Mouse (Mus musculus) myocyte (in vitro differentiated cells): ENCODE measurements around the gene Cant1. TPM values are rescaled to one million over a fixed set of nuclear protein-coding genes. Genes with fewer than 3 reads are reported as not detected.

ENCODE experiments used
- H3K27me3 ChIP-seq: one replicate; pipeline ENCODE4 v1.6.1; 2011; ENCODE audit not compliant: control insufficient read depth, insufficient read depth, insufficient read length
- H3K36me3 ChIP-seq: one replicate; pipeline ENCODE4 v1.6.1; 2011; ENCODE audit not compliant: control insufficient read depth, insufficient read depth
- H3K4me2 ChIP-seq: one replicate; pipeline ENCODE4 v1.6.1; 2011; ENCODE audit warnings: low read depth, control low read depth
- H3K4me3 ChIP-seq: one replicate; pipeline ENCODE4 v1.5.1; 2011; ENCODE audit warnings: mild to moderate bottlenecking, control low read depth, moderate library complexity
- H3K79me2 ChIP-seq: one replicate; pipeline ENCODE4 v1.6.1; 2011; ENCODE audit not compliant: control insufficient read depth, insufficient read depth
- H3ac ChIP-seq: one replicate; pipeline ENCODE4 v1.6.1; 2011; ENCODE audit not compliant: control insufficient read depth, insufficient read length
- CEBPB ChIP-seq: IDR thresholded peaks from 2 replicates; pipeline ENCODE4 v1.6.1; 2011; ENCODE audit warnings: mild to moderate bottlenecking, moderate library complexity; ENCODE audit not compliant: poor library complexity, insufficient read depth, severe bottlenecking
- E2F4 ChIP-seq: IDR thresholded peaks from one replicate; pipeline ENCODE4 v1.6.1; 2011; ENCODE audit warnings: mild to moderate bottlenecking, control low read depth, moderate library complexity; ENCODE audit not compliant: insufficient read depth
- MAX ChIP-seq: IDR thresholded peaks from one replicate; pipeline ENCODE4 v1.6.1; 2011; ENCODE audit warnings: low read depth, mild to moderate bottlenecking, control low read depth
- MYOD1 ChIP-seq, 3 experiments: IDR thresholded peaks; one replicate each; pipeline ENCODE4 v1.6.1; 2011; ENCODE audit warnings: control low read depth in 2 of 3, low read depth in 2 of 3, mild to moderate bottlenecking in 2 of 3, moderate library complexity in 1 of 3; ENCODE audit not compliant: insufficient read length in 2 of 3, control insufficient read depth in 1 of 3
- MYOG ChIP-seq, 3 experiments: IDR thresholded peaks; one replicate each; pipeline ENCODE4 v1.6.1; 2011; ENCODE audit warnings: control low read depth in 2 of 3, low read depth in 2 of 3, mild to moderate bottlenecking in 2 of 3; ENCODE audit not compliant: insufficient read length in 2 of 3, control insufficient read depth in 1 of 3, insufficient read depth in 1 of 3
- POLR2A ChIP-seq: IDR thresholded peaks from one replicate; pipeline ENCODE4 v1.6.1; 2011; ENCODE audit warnings: low read depth, mild to moderate bottlenecking, control low read depth, moderate library complexity; ENCODE audit not compliant: insufficient read length
- POLR2AphosphoS2 ChIP-seq: IDR thresholded peaks from one replicate; pipeline ENCODE4 v1.6.1; 2011; ENCODE audit warnings: low read depth, control low read depth; ENCODE audit not compliant: insufficient read length
- REST ChIP-seq: IDR thresholded peaks from one replicate; pipeline ENCODE4 v1.6.1; 2011; ENCODE audit warnings: mild to moderate bottlenecking, control low read depth, moderate library complexity; ENCODE audit not compliant: insufficient read depth, insufficient read length
- SRF ChIP-seq: IDR thresholded peaks from one replicate; pipeline ENCODE4 v1.6.1; 2011; ENCODE audit warnings: low read depth; ENCODE audit not compliant: control insufficient read depth, insufficient read length
- TCF12 ChIP-seq: IDR thresholded peaks from one replicate; pipeline ENCODE4 v1.6.1; 2011; ENCODE audit warnings: mild to moderate bottlenecking, control low read depth; ENCODE audit not compliant: poor library complexity, insufficient read depth, severe bottlenecking
- TCF3 ChIP-seq: IDR thresholded peaks from one replicate; pipeline ENCODE4 v1.6.1; 2011; ENCODE audit warnings: low read depth, control low read depth; ENCODE audit not compliant: insufficient read length
- USF1 ChIP-seq: IDR thresholded peaks from one replicate; pipeline ENCODE4 v1.6.1; 2011; ENCODE audit warnings: low read depth, mild to moderate bottlenecking, control low read depth, moderate library complexity
- polyA plus RNA-seq: library from polyadenylated mRNA; unstranded; fragments of >200 nt; fragmentation: generic; extraction: Trizol; gene quantifications from one replicate; pipeline ENCODE4 v1.2.1, GENCODE M21; 2012; ENCODE audit warnings: missing spikeins

The Cant1 gene
- polyA plus RNA-seq, 1 experiment, result 33.7 TPM

GRCm38 (mm10) chr11:118417496-118417895 lies 1.4 kb downstream of the Cant1 start:
- TF ChIP-seq CEBPB (no peak), SRF (no peak), REST (no peak), MAX (no peak), TCF3 (no peak), POLR2AphosphoS2 (no peak)
- peak overlapping the region; percentile 58 for H3K4me3 ChIP-seq

GRCm38 (mm10) chr11:118416046-118416445 lies 2.8 kb downstream of the Cant1 start:
- peaks cover 12% of the 10 kb centered on the region for H3K79me2 ChIP-seq
- TF ChIP-seq MYOD1 (IDR thresholded peaks at IDR 0.05; ENCODE audit: control insufficient read depth in 1 of 3, insufficient read length in 2 of 3, low read depth in 2 of 3), result no peak
- TF ChIP-seq SRF, result no peak
- no peak for TF ChIP-seq MAX
- TF ChIP-seq TCF12, result no peak
- no peak for TF ChIP-seq POLR2A
- no peak for TF ChIP-seq CEBPB
- TF ChIP-seq E2F4, result no peak
- no peak for TF ChIP-seq MYOG (IDR thresholded peaks at IDR 0.05; ENCODE audit: control insufficient read depth in 1 of 3, insufficient read depth in 1 of 3, insufficient read length in 2 of 3, low read depth in 2 of 3)
- TF ChIP-seq POLR2AphosphoS2, result no peak
- TF ChIP-seq TCF3, result no peak
- TF ChIP-seq USF1, result no peak
- no peak for TF ChIP-seq REST
- H3K36me3 ChIP-seq, result no peaks in the 10 kb centered on the region

More at GRCm38 (mm10) chr11:118417496-118417895, 1.4 kb downstream of the Cant1 start:
- no peaks in the 10 kb centered on the region for H3K36me3 ChIP-seq
- H3K4me2 ChIP-seq, result peak overlapping the region; percentile 90
- no peak overlapping the region for H3ac ChIP-seq
- no peaks in the 10 kb centered on the region for H3K27me3 ChIP-seq
- peaks cover 12% of the 10 kb centered on the region for H3K79me2 ChIP-seq

GRCm38 (mm10) chr11:118415630-118416029 lies 3.3 kb downstream of the Cant1 start:
- H3K4me3 ChIP-seq, result no peak overlapping the region
- H3K27me3 ChIP-seq, result no peaks in the 10 kb centered on the region
- H3ac ChIP-seq, result no peak overlapping the region
- H3K4me2 ChIP-seq, result no peak overlapping the region
- TF ChIP-seq TCF3 (no peak), MYOD1 (IDR thresholded peaks at IDR 0.05; ENCODE audit: control insufficient read depth in 1 of 3, insufficient read length in 2 of 3, low read depth in 2 of 3) (no peak), POLR2AphosphoS2 (no peak), USF1 (no peak), SRF (no peak), TCF12 (no peak), E2F4 (no peak), CEBPB (no peak)
- H3K36me3 ChIP-seq, result no peaks in the 10 kb centered on the region
- H3K79me2 ChIP-seq, result peaks cover 12% of the 10 kb centered on the region

More at GRCm38 (mm10) chr11:118416046-118416445, 2.8 kb downstream of the Cant1 start:
- Histone ChIP-seq H3K27me3 (no peaks in the 10 kb centered on the region), H3ac (no peak overlapping the region), H3K4me3 (no peak overlapping the region), H3K4me2 (no peak overlapping the region)

GRCm38 (mm10) chr11:118414270-118414669 lies 4.6 kb downstream of the Cant1 start:
- Histone ChIP-seq H3K4me2 (no peak overlapping the region), H3K27me3 (no peaks in the 10 kb centered on the region), H3K79me2 (peaks cover 12% of the 10 kb centered on the region), H3K4me3 (no peak overlapping the region), H3ac (no peak overlapping the region), H3K36me3 (no peaks in the 10 kb centered on the region)
- TF ChIP-seq MYOG (IDR thresholded peaks at IDR 0.05; ENCODE audit: control insufficient read depth in 1 of 3, insufficient read depth in 1 of 3, insufficient read length in 2 of 3, low read depth in 2 of 3) (no peak), TCF12 (no peak)

GRCm38 (mm10) chr11:118413055-118413454 lies 5.8 kb downstream of the Cant1 start:
- H3K36me3 ChIP-seq, result no peaks in the 10 kb centered on the region
- TF ChIP-seq POLR2A (no peak), SRF (no peak), TCF12 (no peak), CEBPB (no peak), MAX (no peak), MYOG (IDR thresholded peaks at IDR 0.05; ENCODE audit: control insufficient read depth in 1 of 3, insufficient read depth in 1 of 3, insufficient read length in 2 of 3, low read depth in 2 of 3) (no peak), E2F4 (no peak), POLR2AphosphoS2 (no peak)
- no peak overlapping the region for H3K4me2 ChIP-seq
- H3K27me3 ChIP-seq, result no peaks in the 10 kb centered on the region
- no peak overlapping the region for H3ac ChIP-seq
- no peak overlapping the region for H3K4me3 ChIP-seq
- peaks cover 7% of the 10 kb centered on the region for H3K79me2 ChIP-seq
